Mouse (Mus musculus) neural tube, embryonic 11.5 days (tissue): ENCODE data around the gene Sept11. TPM values are rescaled to one million over a fixed set of nuclear protein-coding genes. Genes with fewer than 3 reads are reported as not detected.

Experiments used
- ATAC-seq: fragments of 200-750 bp; cut with Nextera tagmentation; 2 replicates; pipeline ENCODE4 v1.8.0; 2017; ENCODE audit warnings: moderate number of reproducible peaks, mild to moderate bottlenecking, moderate TSS enrichment, moderate library complexity; ENCODE audit not compliant: insufficient read depth, low FRiP score, low TSS enrichment
- DNase-seq: peaks from one replicate; pipeline ENCODE4 v3.0.0-alpha.2; 2015; ENCODE audit warnings: low spot score
- H3K27ac ChIP-seq: fragments of 300-500 bp; sonication (generic); 2 replicates; pipeline ENCODE4 v1.5.1; 2014; ENCODE audit warnings: low read depth, mild to moderate bottlenecking, low read length
- H3K27me3 ChIP-seq: fragments of 300-500 bp; sonication (generic); 2 replicates; pipeline ENCODE4 v1.6.1; 2014; ENCODE audit warnings: mild to moderate bottlenecking, low read length, mixed read lengths; ENCODE audit not compliant: control insufficient read depth, insufficient read depth
- H3K36me3 ChIP-seq: fragments of 300-500 bp; sonication (generic); 2 replicates; pipeline ENCODE4 v1.6.1; 2014; ENCODE audit warnings: mild to moderate bottlenecking, low read length, moderate library complexity, mixed read lengths; ENCODE audit not compliant: control insufficient read depth, insufficient read depth
- H3K4me1 ChIP-seq: fragments of 300-500 bp; sonication (generic); 2 replicates; pipeline ENCODE4 v1.6.1; 2014; ENCODE audit warnings: low read length, mixed read lengths; ENCODE audit not compliant: control insufficient read depth, insufficient read depth
- H3K4me2 ChIP-seq: fragments of 300-500 bp; sonication (generic); 2 replicates; pipeline ENCODE4 v1.6.1; 2014; ENCODE audit warnings: low read depth, mild to moderate bottlenecking, moderate library complexity
- H3K4me3 ChIP-seq: fragments of 300-500 bp; sonication (generic); 2 replicates; pipeline ENCODE4 v1.5.1; 2014; ENCODE audit warnings: low read depth, low read length
- H3K9ac ChIP-seq: fragments of 300-500 bp; sonication (generic); 2 replicates; pipeline ENCODE4 v1.6.1; 2014; ENCODE audit warnings: mild to moderate bottlenecking, low read length
- H3K9me3 ChIP-seq: fragments of 300-500 bp; sonication (generic); 2 replicates; pipeline ENCODE4 v1.6.1; 2016; ENCODE audit warnings: low read length; ENCODE audit not compliant: control insufficient read depth
- WGBS: fragments of 180-500 bp; shearing (Covaris S2); extraction: QIAGEN DNeasy Blood & Tissue Kit; methylation state at CpG from one replicate; pipeline ENCODE4 v1.1.7; 2014; 5-methylcytosine and 5-hydroxymethylcytosine counted together
- polyA plus RNA-seq: library from polyadenylated mRNA; unstranded; fragments of >200 nt; fragmentation: Nextera tagmentation; extraction: Ambion mirVana; gene quantifications from 2 replicates; pipeline ENCODE4 v1.2.1, GENCODE M21; 2014

The Sept11 gene
- polyA plus RNA-seq, 1 experiment from 2014 or later: 276 TPM

DNA sequence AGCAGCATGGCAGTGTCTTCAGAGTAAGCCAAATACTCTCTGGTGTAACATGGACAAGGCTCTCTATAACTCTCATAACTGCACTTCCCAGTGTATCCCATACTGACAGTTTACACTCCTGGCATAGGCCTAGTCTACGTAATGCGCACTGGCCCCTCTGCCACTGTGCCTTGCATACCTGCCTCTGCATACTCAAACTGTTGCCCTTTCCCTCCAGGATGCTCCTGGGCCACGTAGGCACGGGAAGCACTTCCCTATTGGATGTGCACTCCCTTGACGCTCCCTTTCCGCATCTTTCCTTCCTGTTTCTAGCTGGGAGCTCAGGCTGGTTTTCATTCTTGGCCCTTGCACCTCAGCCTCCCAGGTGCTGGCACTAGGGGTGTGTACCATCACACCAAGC is 91.3 kb downstream of the Sept11 start:
- H3K36me3 ChIP-seq: peaks cover 9% of the 10 kb centered on the region
- 91% methylated on average over 6 of the region's 6 CpGs for WGBS
- H3K4me1 ChIP-seq: no peaks in the 10 kb centered on the region
- no peak for DNase-seq
- no peaks in the 10 kb centered on the region for H3K9me3 ChIP-seq
- ATAC-seq: no peak
- no peak overlapping the region for H3K27ac ChIP-seq
- no peak overlapping the region for H3K4me3 ChIP-seq
- no peak overlapping the region for H3K9ac ChIP-seq
- no peaks in the 10 kb centered on the region for H3K27me3 ChIP-seq
- no peak overlapping the region for H3K4me2 ChIP-seq

DNA sequence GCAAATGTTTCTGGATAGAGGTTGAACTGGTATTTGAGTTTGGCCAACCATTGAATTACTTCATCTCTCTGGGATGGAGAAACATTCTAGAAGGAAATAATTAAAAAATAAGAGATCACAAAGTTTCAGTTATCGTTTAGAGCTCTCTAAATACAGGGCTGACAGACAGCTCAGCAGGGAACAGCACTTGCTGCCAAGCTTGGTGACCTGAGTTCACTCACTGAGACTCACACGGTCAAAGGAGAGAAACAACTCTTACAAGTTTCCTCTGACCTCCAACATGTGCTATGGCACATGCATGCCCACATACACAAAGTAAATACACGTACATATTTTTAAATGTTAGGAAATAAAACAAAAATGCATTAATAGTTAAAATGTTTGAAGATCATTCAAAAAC is 96.4 kb downstream of the Sept11 start:
- H3K36me3 ChIP-seq: peaks cover 7% of the 10 kb centered on the region
- no peak overlapping the region for H3K4me3 ChIP-seq
- H3K4me2 ChIP-seq: no peak overlapping the region
- H3K27ac ChIP-seq: no peak overlapping the region
- no peaks in the 10 kb centered on the region for H3K27me3 ChIP-seq
- WGBS: 84% methylated on average over 3 of the region's 3 CpGs
- DNase-seq: no peak
- ATAC-seq: no peak
- H3K4me1 ChIP-seq: no peaks in the 10 kb centered on the region
- no peak overlapping the region for H3K9ac ChIP-seq
- no peaks in the 10 kb centered on the region for H3K9me3 ChIP-seq

DNA sequence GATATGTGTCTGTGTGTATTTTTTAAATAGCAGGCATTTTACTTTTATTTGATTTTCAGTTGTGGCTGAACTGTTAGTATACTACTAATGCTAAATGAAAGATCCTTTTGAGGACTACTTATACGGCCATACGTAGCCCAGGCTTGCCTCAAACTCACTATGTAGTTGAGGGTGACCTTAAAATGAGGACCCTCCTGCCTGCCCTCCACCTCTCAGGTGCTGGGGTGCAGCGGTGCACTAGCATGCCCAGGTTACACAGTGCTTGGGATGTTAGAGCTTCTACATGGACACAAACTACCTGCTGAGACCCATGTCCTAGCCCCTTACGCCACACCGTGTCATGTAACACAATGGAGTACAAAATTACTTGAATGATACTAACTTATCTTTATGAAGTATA is 97.2 kb downstream of the Sept11 start:
- Histone ChIP-seq H3K27me3 (no peaks in the 10 kb centered on the region), H3K9me3 (no peaks in the 10 kb centered on the region), H3K36me3 (peaks cover 7% of the 10 kb centered on the region), H3K4me2 (no peak overlapping the region), H3K4me3 (no peak overlapping the region), H3K27ac (no peak overlapping the region), H3K4me1 (no peaks in the 10 kb centered on the region), H3K9ac (no peak overlapping the region)
- 93% methylated on average over 5 of the region's 5 CpGs for WGBS
- ATAC-seq (no peak), DNase-seq (no peak)

DNA sequence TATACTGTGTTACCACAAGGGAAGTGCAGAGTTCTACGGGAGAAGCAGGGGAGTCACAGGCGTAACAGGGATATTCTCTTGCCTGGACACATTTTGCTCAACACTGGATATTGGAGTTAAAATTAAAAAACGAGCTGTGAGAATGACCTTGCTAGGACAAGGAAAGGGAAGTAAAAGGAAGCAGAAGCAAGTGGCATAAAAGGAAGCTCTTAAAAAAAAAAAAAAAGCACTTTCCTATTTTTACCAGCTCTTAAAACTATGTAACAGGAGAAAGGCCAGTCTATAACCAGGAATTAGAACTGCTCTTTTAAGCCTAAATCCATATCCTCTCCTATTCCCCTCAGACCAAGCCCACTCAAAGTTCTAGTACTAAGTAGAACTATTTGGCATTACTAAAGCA is 105.0 kb downstream of the Sept11 start:
- peaks cover 4% of the 10 kb centered on the region; the same call in 1 of the 2 replicates for H3K36me3 ChIP-seq
- H3K4me3 ChIP-seq: no peak overlapping the region
- DNase-seq (no peak), ATAC-seq (no peak)
- H3K9ac ChIP-seq: no peak overlapping the region
- no peak overlapping the region for H3K27ac ChIP-seq
- no peaks in the 10 kb centered on the region for H3K4me1 ChIP-seq
- no peak overlapping the region for H3K4me2 ChIP-seq
- WGBS: 91% methylated on average over 3 of the region's 3 CpGs
- H3K27me3 ChIP-seq: no peaks in the 10 kb centered on the region
- H3K9me3 ChIP-seq: no peaks in the 10 kb centered on the region

DNA sequence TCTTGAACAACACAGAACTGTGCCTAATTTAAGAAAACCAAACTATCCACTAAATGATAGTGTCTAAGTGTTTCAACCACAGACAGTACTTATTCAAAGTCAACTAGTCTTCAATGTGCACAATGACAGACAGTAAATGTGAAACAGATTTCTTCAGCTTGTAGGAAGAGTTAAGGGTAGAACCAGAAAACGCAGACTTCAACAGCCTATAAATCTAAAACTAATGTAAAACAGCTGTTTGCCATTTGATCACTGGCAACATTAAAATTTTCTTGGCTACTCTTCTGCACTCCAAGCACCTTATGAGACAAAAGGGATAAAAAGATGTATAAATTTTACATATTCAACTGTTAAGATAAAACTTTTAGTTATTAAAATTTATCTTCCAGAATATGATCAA is 107.9 kb downstream of the Sept11 start:
- Histone ChIP-seq H3K27me3 (no peaks in the 10 kb centered on the region), H3K9ac (no peak overlapping the region), H3K9me3 (no peaks in the 10 kb centered on the region), H3K36me3 (peaks cover 4% of the 10 kb centered on the region; the same call in 1 of the 2 replicates), H3K27ac (no peak overlapping the region), H3K4me2 (no peak overlapping the region), H3K4me3 (no peak overlapping the region), H3K4me1 (peaks cover 7% of the 10 kb centered on the region; the same call in 1 of the 2 replicates)
- WGBS: 53% methylated on average over 1 of the region's 1 CpGs
- ATAC-seq (no peak), DNase-seq (no peak)

DNA sequence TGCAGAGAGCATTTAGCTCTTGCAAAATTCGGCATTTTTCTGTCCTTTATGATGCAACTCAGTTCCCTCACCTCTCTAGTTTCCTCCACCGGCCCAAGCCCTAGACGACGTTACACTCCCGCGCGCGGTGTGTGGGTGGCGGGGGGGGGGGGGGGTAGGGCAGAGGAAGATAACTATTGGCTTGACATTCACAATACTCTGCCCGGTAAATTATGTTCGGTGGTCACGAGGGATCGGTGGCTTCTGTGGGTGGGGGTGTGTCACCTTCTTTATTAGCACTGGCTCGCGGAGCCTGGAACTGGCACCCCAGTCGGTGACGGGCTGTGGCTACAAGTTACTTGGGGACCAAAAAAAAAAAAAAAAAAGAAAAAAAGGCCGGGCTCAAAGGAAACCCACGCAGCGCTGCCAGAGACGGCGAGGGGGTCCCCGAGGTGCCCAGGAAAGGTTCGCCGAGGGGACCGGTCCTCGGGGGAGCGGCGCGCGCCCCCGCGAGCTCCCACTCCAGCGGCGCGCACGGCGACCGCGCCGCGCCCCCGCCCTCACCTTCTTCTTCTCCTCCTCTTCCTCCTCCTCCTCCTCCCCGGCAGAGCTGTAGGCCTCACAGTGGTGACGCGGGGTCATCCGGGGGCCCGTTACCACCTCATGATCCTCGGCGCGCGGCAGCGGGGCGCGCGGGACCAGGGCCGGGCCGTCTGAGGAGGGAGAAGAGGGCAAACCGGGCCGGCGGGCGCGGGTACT is 112.3 kb downstream of the Sept11 start:
- peak; percentile 64 for ATAC-seq
- WGBS: 1% methylated on average over 53 of the region's 63 CpGs

DNA sequence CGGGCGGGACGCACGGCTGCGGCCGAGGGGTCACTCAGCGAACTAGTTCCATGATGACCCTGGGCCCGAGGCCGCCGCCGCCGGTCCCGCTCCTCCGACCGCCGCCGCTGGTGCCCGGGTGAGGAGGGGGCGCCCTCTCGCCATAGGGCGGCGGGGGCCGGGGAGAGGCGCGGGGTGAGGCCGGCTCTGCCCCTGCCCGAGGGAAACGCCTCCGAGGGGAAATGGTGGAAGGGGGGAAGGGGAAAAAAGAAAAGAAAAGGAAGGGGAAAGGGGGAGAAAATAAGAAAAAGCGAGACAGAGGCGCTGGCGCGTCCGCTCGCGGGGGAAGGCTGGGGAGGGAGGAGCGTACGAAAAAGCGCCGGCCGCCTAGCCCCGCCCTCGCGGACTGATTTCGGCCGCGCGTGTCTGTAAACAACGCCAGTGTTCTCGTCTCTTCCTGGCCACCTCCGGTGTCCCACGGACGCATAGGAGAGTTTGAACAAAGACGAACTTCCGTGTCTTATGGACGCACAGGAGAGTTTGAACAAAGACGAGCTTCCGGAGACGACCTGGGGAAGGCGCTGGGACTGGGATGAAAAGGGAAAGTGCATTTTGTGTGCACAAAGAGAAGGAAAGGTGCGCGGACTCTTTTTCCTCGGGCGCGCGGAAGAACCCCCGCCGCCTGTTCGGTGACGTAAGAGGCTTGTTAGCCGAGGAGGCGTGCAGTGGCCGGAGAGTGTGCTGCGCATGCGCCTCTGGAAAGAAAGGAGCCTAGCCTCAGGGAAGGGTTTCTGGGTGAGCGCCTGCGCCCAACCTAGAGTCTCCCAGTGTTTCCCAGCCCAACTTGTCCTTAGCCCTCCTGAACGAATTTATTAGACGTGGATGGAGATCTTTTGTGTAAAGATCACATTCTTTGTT is 113.1 kb downstream of the Sept11 start, which contains the start of the genes Ccni and 2010109A12Rik:
TSS of gene Ccni (minus strand) at position 387 of the 897 bp plus-strand sequence.
TSS of gene 2010109A12Rik (plus strand) at position 410 of the 897 bp plus-strand sequence.
- Histone ChIP-seq H3K27ac (peak within 1 kb of the TSS; percentile 85), H3K9ac (peak within 1 kb of the TSS; percentile 91), H3K9me3 (no peaks in the 10 kb centered on the region), H3K4me1 (peaks cover 11% of the 10 kb centered on the region; the same call in 1 of the 2 replicates), H3K4me3 (peak within 1 kb of the TSS; percentile 96), H3K27me3 (no peaks in the 10 kb centered on the region), H3K4me2 (peak within 1 kb of the TSS; percentile 75), H3K36me3 (no peaks in the 10 kb centered on the region)
- peak; percentile 98 for DNase-seq
- WGBS: under 1% methylated on average over 76 of the region's 79 CpGs
- ATAC-seq: peak; percentile 95

More for the DNA sequence above, 112.3 kb downstream of the Sept11 start:
- no peaks in the 10 kb centered on the region for H3K27me3 ChIP-seq
- H3K9ac ChIP-seq: peak overlapping the region; percentile 91
- H3K27ac ChIP-seq: peak overlapping the region; percentile 85
- peaks cover 11% of the 10 kb centered on the region; the same call in 1 of the 2 replicates for H3K4me1 ChIP-seq
- H3K4me3 ChIP-seq: peak overlapping the region; percentile 96
- peak; percentile 49 for DNase-seq
- H3K4me2 ChIP-seq: peak overlapping the region; percentile 75
- no peaks in the 10 kb centered on the region for H3K36me3 ChIP-seq
- H3K9me3 ChIP-seq: no peaks in the 10 kb centered on the region

DNA sequence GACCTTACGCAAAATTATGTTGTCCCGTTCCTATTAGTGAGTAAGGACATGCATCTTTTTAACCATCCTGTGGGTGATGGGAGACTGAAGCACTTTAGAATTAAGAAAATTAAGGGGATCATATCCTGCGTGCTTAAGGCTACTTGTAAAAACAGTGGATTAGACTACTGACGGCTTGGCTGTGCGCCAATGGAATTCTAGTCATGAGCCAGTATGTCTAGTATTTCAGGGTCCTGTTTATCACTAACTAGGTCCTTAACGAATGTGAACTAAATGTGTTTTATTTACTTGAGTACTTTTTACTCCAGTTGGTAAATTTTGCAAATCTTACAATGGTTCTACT is 113.7 kb downstream of the Sept11 start:
- no peak for DNase-seq
- WGBS: 11% methylated on average over 6 of the region's 6 CpGs
- H3K36me3 ChIP-seq: no peaks in the 10 kb centered on the region
- ATAC-seq: peak; percentile 3
- peak overlapping the region; percentile 35 for H3K9ac ChIP-seq
- H3K27me3 ChIP-seq: no peaks in the 10 kb centered on the region
- H3K4me3 ChIP-seq: peak overlapping the region; percentile 96
- H3K4me1 ChIP-seq: peaks cover 11% of the 10 kb centered on the region; the same call in 1 of the 2 replicates
- H3K9me3 ChIP-seq: no peaks in the 10 kb centered on the region
- H3K4me2 ChIP-seq: peak overlapping the region; percentile 39
- H3K27ac ChIP-seq: 0 out of 2 replicates have a peak overlapping the region, but pooled peaks have one; percentile 5
